Comparison of ENCODE assay signal across 20 mouse cellular contexts in genomic region chr3:96870270-96870669, GRCm38 (mm10). TPM values are rescaled to one million over a fixed set of nuclear protein-coding genes. Genes with fewer than 3 reads are reported as not detected.
"Had no signal": no experiment of that assay in that cellular context is flagged by ENCODE, and none has a peak within 500 bp of the region (broad histone marks: within the 10 kb centered on the region; RNA-seq: fewer than 3 reads in every experiment).

No protein-coding gene starts in this region.

- H3K4me3 ChIP-seq: intestine, embryonic 15.5 days; kidney, embryonic 15.5 days; liver, embryonic 13.5 days had no signal

- H3K27ac ChIP-seq: intestine, embryonic 15.5 days; kidney, embryonic 15.5 days; liver, embryonic 13.5 days; stomach, postnatal 0 days had no signal

- ATAC-seq: intestine, embryonic 15.5 days had no signal

- DNase-seq: kidney, adult 11 months; kidney, adult 8-10 months; kidney, postnatal 10 days; kidney, postnatal 36 days; liver, embryonic 13.5 days; lung, adult 2 months; lung, postnatal 14 days; lung, postnatal 4 days; midbrain, embryonic 14.5 days; thymus, postnatal 25 days had no signal

RNA-seq across cellular contexts. Expression of gene Gja5, which starts 34.2 kb away (rescaled TPM):
- total RNA-seq: megakaryocyte progenitor cell, adult 5-6 weeks; megakaryocyte-erythroid progenitor cell, adult 5-6 weeks had no signal

RNA-seq across cellular contexts. Expression of gene Cd160, which starts 41.1 kb away (rescaled TPM):
- total RNA-seq: layer of hippocampus, postnatal 14 days; left cerebral cortex, adult 18-20 months; left cerebral cortex, postnatal 14 days; midbrain, postnatal 0 days had no signal

RNA-seq across cellular contexts. Expression of gene Pdzk1, which starts 41.2 kb away (rescaled TPM):
- total RNA-seq: left cerebral cortex, postnatal 14 days; megakaryocyte progenitor cell, adult 5-6 weeks; megakaryocyte-erythroid progenitor cell, adult 5-6 weeks had no signal

RNA-seq across cellular contexts. Expression of gene Gja8, which starts 55.5 kb away (rescaled TPM):
- total RNA-seq: layer of hippocampus, postnatal 14 days; left cerebral cortex, adult 18-20 months; left cerebral cortex, postnatal 14 days; liver, adult 2 months; megakaryocyte progenitor cell, adult 5-6 weeks; megakaryocyte-erythroid progenitor cell, adult 5-6 weeks had no signal
